Mouse (Mus musculus) kidney, postnatal 0 days (tissue): ENCODE results near the gene Prelid3b. TPM values are rescaled to one million over a fixed set of nuclear protein-coding genes. Genes with fewer than 3 reads are reported as not detected.

Source experiments
- ATAC-seq: fragments of 200-750 bp; cut with Nextera tagmentation; replicated peaks from 2 replicates; pipeline ENCODE4 v1.8.0; 2017; ENCODE audit warnings: low read depth, moderate number of reproducible peaks, moderate TSS enrichment, moderate library complexity; ENCODE audit not compliant: low FRiP score
- DNase-seq: peaks from one replicate; pipeline ENCODE4 v3.0.0-alpha.2; 2016; ENCODE audit warnings: low spot score
- H3K27ac ChIP-seq: fragments of 300-500 bp; sonication (generic); 2 replicates; pipeline ENCODE4 v1.5.1; 2014; ENCODE audit warnings: mild to moderate bottlenecking
- H3K27me3 ChIP-seq: fragments of 300-500 bp; sonication (generic); 2 replicates; pipeline ENCODE4 v1.6.1; 2014; ENCODE audit warnings: low read length, mixed read lengths; ENCODE audit not compliant: insufficient read depth
- H3K36me3 ChIP-seq: fragments of 300-500 bp; sonication (generic); 2 replicates; pipeline ENCODE4 v1.6.1; 2014; ENCODE audit warnings: low read length, mixed read lengths; ENCODE audit not compliant: insufficient read depth
- H3K4me1 ChIP-seq: fragments of 300-500 bp; sonication (generic); replicated peaks from 2 replicates; pipeline ENCODE4 v1.6.1; 2014; ENCODE audit warnings: antibody characterized with exemption, low read length, mixed read lengths; ENCODE audit not compliant: insufficient read depth
- H3K4me2 ChIP-seq: fragments of 300-500 bp; sonication (generic); 2 replicates; pipeline ENCODE4 v1.6.1; 2014; ENCODE audit warnings: mild to moderate bottlenecking, low read length, moderate library complexity, mixed read lengths
- H3K4me3 ChIP-seq: fragments of 300-500 bp; sonication (generic); replicated peaks from 2 replicates; pipeline ENCODE4 v1.5.1; 2014; ENCODE audit warnings: low read depth, low read length
- H3K9ac ChIP-seq: fragments of 300-500 bp; sonication (generic); 2 replicates; pipeline ENCODE4 v1.6.1; 2014; ENCODE audit warnings: low read depth, low read length
- H3K9me3 ChIP-seq: fragments of 300-500 bp; sonication (generic); replicated peaks from 2 replicates; pipeline ENCODE4 v1.6.1; 2016; ENCODE audit warnings: low read length, inconsistent platforms, mixed read lengths
- CTCF ChIP-seq: IDR thresholded peaks from 2 replicates; pipeline ENCODE4 v1.5.1; 2016; ENCODE audit warnings: antibody characterized with exemption, low read depth, mild to moderate bottlenecking, moderate library complexity
- WGBS: fragments of 180-500 bp; shearing (Covaris S2); extraction: QIAGEN DNeasy Blood & Tissue Kit; methylation state at CpG from one replicate; pipeline ENCODE4 v1.1.7; 2014; 5-methylcytosine and 5-hydroxymethylcytosine counted together
- polyA plus RNA-seq: library from polyadenylated mRNA; unstranded; fragments of >200 nt; fragmentation: Nextera tagmentation; extraction: Ambion mirVana; gene quantifications from 2 replicates; pipeline ENCODE4 v1.2.1, GENCODE M21; 2015

The Prelid3b gene
- polyA plus RNA-seq, 1 experiment from 2014 or later, result 98.9 TPM

- Histone ChIP-seq H3K27me3 (no peaks in the 10 kb centered on the region), H3K9me3 (no peaks in the 10 kb centered on the region), H3K4me3 (no peak overlapping the region), H3K9ac (no peak overlapping the region), H3K36me3 (no peaks in the 10 kb centered on the region), H3K4me2 (no peak overlapping the region), H3K4me1 (0 out of 2 replicates have a peak, but pooled peaks cover 2% of the 10 kb centered on the region), H3K27ac (no peak overlapping the region)
- DNase-seq (no peak), ATAC-seq (no peak)
- TF ChIP-seq CTCF, result no peak
- WGBS, result 85% methylated on average over 4 of the region's 4 CpGs
Observed at GRCm38 (mm10) chr2:174448405-174448804, 24.5 kb downstream of the Prelid3b start.

- no peaks in the 10 kb centered on the region for H3K27me3 ChIP-seq
- no peak overlapping the region for H3K4me2 ChIP-seq
- H3K4me3 ChIP-seq, result no peak overlapping the region
- no peak overlapping the region for H3K27ac ChIP-seq
- no peaks in the 10 kb centered on the region for H3K36me3 ChIP-seq
- TF ChIP-seq CTCF, result no peak
- H3K4me1 ChIP-seq, result 0 out of 2 replicates have a peak, but pooled peaks cover 8% of the 10 kb centered on the region
- WGBS, result 74% methylated on average over 8 of the region's 8 CpGs
- DNase-seq, result no peak
- H3K9me3 ChIP-seq, result no peaks in the 10 kb centered on the region
- H3K9ac ChIP-seq, result no peak overlapping the region
- ATAC-seq, result no peak
Observed at GRCm38 (mm10) chr2:174446905-174447304, 26.0 kb downstream of the Prelid3b start.

- ATAC-seq, result no peak
- 41% methylated on average over 7 of the region's 7 CpGs for WGBS
- no peaks in the 10 kb centered on the region for H3K9me3 ChIP-seq
- no peak overlapping the region for H3K9ac ChIP-seq
- no peak overlapping the region for H3K4me3 ChIP-seq
- H3K27me3 ChIP-seq, result no peaks in the 10 kb centered on the region
- H3K4me1 ChIP-seq, result 0 out of 2 replicates have a peak, but pooled peaks cover 8% of the 10 kb centered on the region
- DNase-seq, result no peak
- H3K4me2 ChIP-seq, result no peak overlapping the region
- H3K36me3 ChIP-seq, result no peaks in the 10 kb centered on the region
- H3K27ac ChIP-seq, result no peak overlapping the region
- TF ChIP-seq CTCF, result no peak
Observed at GRCm38 (mm10) chr2:174446492-174446891, 26.4 kb downstream of the Prelid3b start.

GRCm38 (mm10) chr2:174445018-174445417, 27.9 kb downstream of the Prelid3b start:
- Histone ChIP-seq H3K27ac (no peak overlapping the region), H3K4me2 (no peak overlapping the region), H3K27me3 (no peaks in the 10 kb centered on the region), H3K36me3 (no peaks in the 10 kb centered on the region), H3K9ac (no peak overlapping the region), H3K4me1 (0 out of 2 replicates have a peak, but pooled peaks cover 8% of the 10 kb centered on the region), H3K9me3 (no peaks in the 10 kb centered on the region), H3K4me3 (no peak overlapping the region)
- ATAC-seq (no peak), DNase-seq (no peak)
- 84% methylated on average over 6 of the region's 6 CpGs for WGBS
- no peak for TF ChIP-seq CTCF

- no peak for TF ChIP-seq CTCF
- no peak for DNase-seq
- Histone ChIP-seq H3K27ac (no peak overlapping the region), H3K27me3 (no peaks in the 10 kb centered on the region), H3K4me3 (no peak overlapping the region), H3K9me3 (no peaks in the 10 kb centered on the region), H3K9ac (no peak overlapping the region), H3K4me2 (no peak overlapping the region), H3K36me3 (no peaks in the 10 kb centered on the region), H3K4me1 (0 out of 2 replicates have a peak, but pooled peaks cover 8% of the 10 kb centered on the region)
- WGBS, result 85% methylated on average over 7 of the region's 7 CpGs
- ATAC-seq, result no peak
Observed at GRCm38 (mm10) chr2:174444359-174444758, 28.5 kb downstream of the Prelid3b start.

- no peak for ATAC-seq
- no peak overlapping the region for H3K27ac ChIP-seq
Observed at GRCm38 (mm10) chr2:174443046-174443445, 29.8 kb downstream of the Prelid3b start.

GRCm38 (mm10) chr2:174442460-174442859, 30.4 kb downstream of the Prelid3b start:
- Histone ChIP-seq H3K4me2 (no peak overlapping the region), H3K4me1 (peaks cover 23% of the 10 kb centered on the region), H3K4me3 (no peak overlapping the region), H3K9me3 (no peaks in the 10 kb centered on the region), H3K36me3 (no peaks in the 10 kb centered on the region), H3K27me3 (no peaks in the 10 kb centered on the region), H3K27ac (no peak overlapping the region), H3K9ac (no peak overlapping the region)
- TF ChIP-seq CTCF, result no peak
- DNase-seq, result no peak
- no peak; the same call in 1 of the 2 replicates for ATAC-seq
- WGBS, result 32% methylated on average over 9 of the region's 9 CpGs

More at GRCm38 (mm10) chr2:174443046-174443445, 29.8 kb downstream of the Prelid3b start:
- no peaks in the 10 kb centered on the region for H3K27me3 ChIP-seq
- no peak overlapping the region for H3K4me3 ChIP-seq
- no peaks in the 10 kb centered on the region for H3K36me3 ChIP-seq
- no peak for TF ChIP-seq CTCF
- H3K4me2 ChIP-seq, result no peak overlapping the region
- H3K4me1 ChIP-seq, result peaks cover 20% of the 10 kb centered on the region
- no peak overlapping the region for H3K9ac ChIP-seq
- 48% methylated on average over 2 of the region's 2 CpGs for WGBS
- H3K9me3 ChIP-seq, result no peaks in the 10 kb centered on the region
- DNase-seq, result no peak
